Mouse (Mus musculus): ENCODE measurements at regions not wholly inside any gene's neighbourhood (a gene's known extent, or its start where the extent isn't known, plus 50 kb on each side); places are given as distances from the start of the nearest gene placed in this dataset.
A peak's percentile ranks its signal among the peaks of the same experiment; 100 is the strongest.

DNA sequence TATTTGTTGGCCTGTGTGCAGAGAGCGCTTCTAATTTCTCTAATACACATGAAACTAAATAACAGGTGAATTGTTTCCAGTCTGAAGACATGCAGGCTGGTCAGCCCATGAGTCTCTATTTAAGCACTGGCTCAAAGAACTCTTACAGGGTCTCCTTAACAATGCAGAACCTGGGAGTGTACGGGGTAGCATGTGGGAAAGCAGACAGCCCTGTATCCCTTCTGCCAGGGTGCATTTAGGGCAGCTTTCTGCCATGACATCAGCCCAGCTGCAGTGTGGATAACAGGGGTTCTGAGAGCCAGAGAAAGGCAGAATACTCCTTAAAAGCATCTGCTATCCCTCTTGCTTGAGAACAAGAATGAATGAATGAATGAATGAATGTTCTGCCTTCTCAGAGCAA lies 164.7 kb downstream of the Grb14 start:
- DNase-seq (ENCODE audit: low spot score in 2 of 2): no peak

DNA sequence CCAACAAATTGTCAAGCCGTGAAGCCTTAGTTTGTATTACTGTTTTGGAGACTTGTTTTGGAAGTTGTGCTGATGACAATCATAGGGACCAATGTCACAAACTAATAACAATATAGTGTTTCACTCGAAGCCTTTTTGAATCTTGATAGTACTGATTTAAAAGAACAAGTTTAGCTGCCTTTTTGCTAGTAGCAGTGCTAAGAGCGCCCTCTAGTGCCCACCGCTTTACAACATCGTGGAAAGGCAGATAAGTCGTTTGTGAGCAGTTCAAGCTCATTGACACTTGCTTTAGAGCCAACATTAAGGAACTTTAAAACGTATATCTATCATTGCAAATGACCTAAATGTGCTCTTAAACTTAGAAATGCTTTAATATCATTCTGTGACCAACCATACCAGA lies 170.9 kb downstream of the Grb14 start:
- DNase-seq (ENCODE audit: low spot score in 2 of 2): peak in 1 of 2 experiments; percentile 2

DNA sequence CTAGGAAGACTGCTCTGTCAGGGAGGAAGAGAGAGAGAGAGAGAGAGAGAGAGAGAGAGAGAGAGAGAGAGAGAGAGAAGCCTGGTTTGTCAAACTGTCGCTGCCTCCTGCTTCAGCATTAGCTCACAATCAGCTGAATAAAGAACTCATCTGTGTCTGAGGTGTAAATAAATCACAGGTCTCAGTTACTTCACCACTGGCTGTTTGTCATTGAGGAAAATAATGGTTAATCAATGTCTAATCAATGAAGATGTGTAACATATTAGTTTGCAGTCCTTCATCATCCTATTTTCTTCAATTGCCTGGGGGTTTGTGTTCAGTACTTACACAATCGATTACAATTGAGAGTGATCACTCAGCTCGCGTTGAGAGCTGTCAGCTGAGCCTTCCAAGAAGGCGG lies 171.9 kb downstream of the Grb14 start:
- no peak for DNase-seq (ENCODE audit: low spot score in 2 of 2)

DNA sequence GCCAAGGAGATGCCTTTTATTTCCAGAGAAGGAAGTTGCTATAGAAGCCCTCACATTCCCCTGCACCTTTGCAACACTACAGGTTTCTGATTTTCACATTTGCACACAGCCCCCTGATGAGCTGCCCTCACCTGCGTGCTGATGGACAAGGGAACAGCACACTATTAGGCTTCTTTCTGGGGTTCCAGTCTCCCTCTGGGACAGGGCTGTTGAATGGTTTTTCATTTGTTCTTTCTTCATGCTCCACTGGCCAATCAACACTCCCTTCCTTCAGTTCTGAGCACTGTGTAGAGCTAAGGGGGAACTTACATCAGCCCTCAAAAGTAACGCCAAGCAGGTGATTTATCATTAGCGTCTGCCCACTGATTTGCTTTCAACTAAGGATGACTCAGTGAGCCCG lies 173.7 kb downstream of the Grb14 start:
- DNase-seq (ENCODE audit: low spot score in 2 of 2): no peak

DNA sequence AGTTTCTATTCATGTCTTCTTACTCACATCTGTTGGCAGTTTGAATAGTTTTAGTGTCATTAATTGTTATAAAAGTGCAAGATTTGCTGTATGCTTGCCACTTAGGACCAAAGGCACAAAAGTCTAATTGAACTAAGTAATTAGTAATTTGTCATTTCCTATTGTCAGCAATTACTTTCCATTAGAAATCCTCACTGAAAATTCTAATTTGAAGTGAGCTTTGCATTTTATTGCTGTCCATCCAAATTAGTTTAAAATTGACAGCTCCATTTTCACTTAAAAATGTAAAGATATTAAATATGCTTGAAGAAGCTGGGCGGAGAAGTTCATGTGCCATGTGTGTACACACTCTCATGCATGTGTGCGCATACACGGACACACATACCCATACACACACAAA lies 174.1 kb downstream of the Grb14 start:
- no peak for DNase-seq (ENCODE audit: low spot score in 2 of 2)

DNA sequence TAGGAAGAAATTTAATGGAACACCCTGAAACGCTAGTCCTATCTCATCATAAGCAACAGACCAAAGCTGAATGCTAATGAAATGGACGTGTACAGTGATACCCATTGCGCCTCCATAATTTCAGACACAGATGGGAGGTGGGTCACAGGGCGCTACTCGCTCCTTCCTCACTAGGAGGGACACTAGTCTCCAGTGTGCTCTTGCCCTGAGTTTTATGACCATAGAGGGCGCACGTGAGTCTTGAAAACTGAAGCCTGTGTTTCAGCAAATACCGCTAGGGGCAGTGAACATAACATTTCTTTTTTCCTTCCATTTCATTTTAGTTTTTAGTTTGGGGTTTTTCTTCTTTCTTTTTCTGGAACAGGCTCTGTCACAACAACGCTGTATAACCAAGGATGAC lies 200.3 kb downstream of the Grb14 start:
- DNase-seq (ENCODE audit: low spot score in 2 of 2): no peak

DNA sequence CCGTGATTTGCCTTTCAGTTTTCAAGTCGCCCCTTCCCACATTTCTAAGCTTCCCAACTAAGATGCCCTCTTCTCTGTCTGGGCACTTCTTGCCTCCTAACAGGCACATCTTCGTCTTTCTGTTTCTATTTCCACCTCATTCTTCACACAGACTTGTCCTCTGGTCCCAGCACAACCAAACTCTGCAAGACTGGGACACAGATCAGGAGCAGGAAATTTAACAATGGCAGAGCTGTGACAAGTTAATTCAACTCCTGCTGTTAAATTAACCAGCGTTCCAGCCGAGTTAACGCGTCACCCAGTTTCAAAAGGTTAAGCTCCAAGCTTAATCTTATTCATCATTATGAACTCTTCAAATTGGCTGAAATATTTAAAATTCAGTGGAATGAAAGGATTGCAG lies 200.9 kb downstream of the Grb14 start:
- DNase-seq (ENCODE audit: low spot score in 2 of 2): no peak

DNA sequence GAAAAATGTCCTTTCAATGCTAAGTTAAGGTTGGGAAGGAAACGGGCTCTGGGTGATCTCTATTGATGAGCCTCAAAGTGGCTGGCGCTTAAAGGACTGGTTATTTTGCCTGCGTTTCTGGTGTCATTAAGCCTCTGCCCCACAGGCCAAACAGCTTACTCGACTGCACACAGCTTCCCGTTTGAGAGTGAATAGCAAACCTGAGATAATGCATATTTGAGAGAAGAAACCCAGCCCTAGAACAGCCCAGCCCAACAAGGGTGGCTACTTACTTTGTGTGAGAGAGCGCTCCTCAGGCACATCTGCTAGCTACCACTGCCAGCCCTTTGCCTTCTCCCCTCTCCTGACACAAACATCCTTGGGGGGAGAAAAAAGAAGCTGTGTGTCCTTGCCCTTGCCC lies 201.7 kb downstream of the Grb14 start:
- DNase-seq (ENCODE audit: low spot score in 2 of 2): no peak

DNA sequence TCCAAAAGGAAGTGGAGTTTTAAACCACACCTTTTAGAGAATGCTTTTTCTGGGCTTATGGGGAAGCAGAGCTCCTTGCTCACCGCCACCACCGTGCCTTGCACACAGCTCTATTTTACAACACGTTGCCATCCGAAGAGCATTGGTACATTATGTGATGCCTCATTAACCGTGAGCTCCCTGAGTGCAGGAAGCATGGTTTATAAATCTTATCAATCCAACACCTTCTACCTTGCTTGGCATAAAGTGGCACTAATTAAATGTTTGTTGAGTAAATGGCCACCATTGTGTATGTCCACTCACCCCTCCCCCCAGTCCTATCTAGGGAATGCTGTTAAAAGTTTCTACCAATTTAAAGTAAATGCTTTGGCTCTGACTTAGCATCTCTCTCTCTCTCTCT lies 206.6 kb downstream of the Grb14 start:
- DNase-seq (ENCODE audit: low spot score in 2 of 2): no peak

Measured in natural killer cell, adult 2 months (primary cell).